Mouse (Mus musculus): ENCODE data around the gene Rpl36a. TPM values are rescaled to one million over a fixed set of nuclear protein-coding genes. Genes with fewer than 3 reads are reported as not detected.

The Rpl36a gene
- total and polyA plus RNA-seq, 3 experiments, result 151 to 2,840 (median 621) TPM

DNA sequence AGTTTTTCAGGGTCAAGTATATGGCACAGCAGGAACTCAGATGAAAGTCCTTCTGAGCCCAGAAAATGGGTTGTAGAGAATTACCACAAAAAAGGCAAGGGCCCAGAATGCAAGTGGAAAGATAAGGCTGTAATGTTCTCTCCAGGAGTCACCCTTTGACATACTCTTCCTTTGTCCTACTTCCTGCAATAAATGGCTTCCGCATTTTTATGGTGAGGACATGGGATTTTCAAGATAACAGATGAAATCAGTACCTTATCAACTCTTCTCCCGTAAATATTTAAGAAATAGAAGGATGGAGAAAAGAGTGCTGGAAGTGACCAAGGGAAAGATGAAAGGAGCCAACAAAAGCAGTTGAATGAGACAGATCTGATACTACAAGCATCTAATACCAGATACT, 42.7 kb downstream of the Rpl36a start:
- DNase-seq (ENCODE audit: low spot score) (no peak), ATAC-seq (ENCODE audit: extremely low read depth, insufficient number of reproducible peaks, low FRiP score, poor library complexity, severe bottlenecking) (no peak)
- no peaks in the 10 kb centered on the region for H3K4me1 ChIP-seq (ENCODE audit: insufficient read depth, low read depth, low read length)
- no peak overlapping the region for H3K4me3 ChIP-seq (ENCODE audit: low read depth, low read length)
- TF ChIP-seq GATA1 (IDR thresholded peaks at IDR 0.05; ENCODE audit: borderline replicate concordance, low read length) (no peak), GATA2 (IDR thresholded peaks at IDR 0.05; ENCODE audit: borderline replicate concordance, low read depth, low read length) (no peak), TAL1 (conservative IDR thresholded peaks at IDR 0.05; ENCODE audit: low read depth, low read length) (no peak), POLR2AphosphoS5 (IDR thresholded peaks at IDR 0.05; ENCODE audit: insufficient replicate concordance, low read depth, low read length) (no peak), CTCF (IDR thresholded peaks at IDR 0.05; ENCODE audit: low read depth, low read length) (no peak)
- H3K36me3 ChIP-seq (replicated peaks), result no peaks in the 10 kb centered on the region
- no peaks in the 10 kb centered on the region for H3K9me3 ChIP-seq (replicated peaks)
- no peaks in the 10 kb centered on the region for H3K27me3 ChIP-seq (ENCODE audit: insufficient read depth, low read length)

DNA sequence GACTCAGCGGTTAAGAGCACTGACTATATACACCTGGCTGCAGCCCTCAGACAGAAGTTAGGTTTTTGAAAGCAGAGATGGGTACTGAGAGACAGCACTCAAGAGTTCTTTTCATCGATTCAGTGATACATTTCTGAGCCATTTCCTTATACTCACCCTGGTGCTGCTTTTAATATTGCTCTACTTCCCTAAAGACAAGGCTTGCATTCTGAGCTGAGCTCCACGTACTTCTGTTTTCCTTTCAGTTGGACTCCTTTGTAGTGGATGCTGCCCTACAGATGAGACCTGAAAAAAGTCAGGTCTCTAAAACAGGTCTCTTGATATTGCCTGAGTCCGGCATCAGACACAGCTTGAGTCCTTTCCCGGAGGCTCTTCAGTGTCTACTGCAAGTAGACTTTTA, 47.3 kb downstream of the Rpl36a start:
- no peak for ATAC-seq (ENCODE audit: extremely low read depth, insufficient number of reproducible peaks, low FRiP score, poor library complexity, severe bottlenecking)

DNA sequence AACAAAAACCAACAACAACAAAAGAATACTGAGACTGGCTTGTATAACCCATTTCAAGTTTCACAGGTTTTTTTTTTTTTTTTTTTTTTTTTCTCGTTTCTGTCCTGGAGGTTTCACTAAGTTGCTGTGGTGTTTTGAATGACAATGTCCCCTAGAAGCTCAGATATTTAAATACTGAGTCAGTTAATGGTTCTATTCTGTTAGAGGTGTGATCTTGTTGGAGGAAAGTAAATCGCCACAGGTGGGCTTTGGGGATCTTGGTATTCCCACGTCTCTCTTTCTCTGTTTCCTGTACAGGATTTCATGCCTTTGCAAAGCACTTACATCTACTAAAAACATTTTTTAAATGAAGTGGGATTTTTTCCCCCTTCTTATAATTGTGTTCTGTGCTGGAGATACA, 49.7 kb downstream of the Rpl36a start:
- H3K4me3 ChIP-seq (ENCODE audit: low read depth, low read length), result no peak overlapping the region
- H3K4me1 ChIP-seq (ENCODE audit: insufficient read depth, low read depth, low read length), result no peaks in the 10 kb centered on the region
- TF ChIP-seq GATA1 (IDR thresholded peaks at IDR 0.05; ENCODE audit: borderline replicate concordance, low read length), result no peak
- TF ChIP-seq CTCF (IDR thresholded peaks at IDR 0.05; ENCODE audit: low read depth, low read length), result no peak
- TF ChIP-seq POLR2AphosphoS5 (IDR thresholded peaks at IDR 0.05; ENCODE audit: insufficient replicate concordance, low read depth, low read length), result no peak
- TF ChIP-seq TAL1 (conservative IDR thresholded peaks at IDR 0.05; ENCODE audit: low read depth, low read length), result no peak
- no peak for TF ChIP-seq GATA2 (IDR thresholded peaks at IDR 0.05; ENCODE audit: borderline replicate concordance, low read depth, low read length)
- no peak for ATAC-seq (ENCODE audit: extremely low read depth, insufficient number of reproducible peaks, low FRiP score, poor library complexity, severe bottlenecking)
- no peak for DNase-seq (ENCODE audit: low spot score)
- H3K36me3 ChIP-seq (replicated peaks), result no peaks in the 10 kb centered on the region
- no peaks in the 10 kb centered on the region for H3K9me3 ChIP-seq (replicated peaks)
- no peaks in the 10 kb centered on the region for H3K27me3 ChIP-seq (ENCODE audit: insufficient read depth, low read length)

More for the DNA sequence above, 47.3 kb downstream of the Rpl36a start:
- TF ChIP-seq GATA1 (IDR thresholded peaks at IDR 0.05; ENCODE audit: borderline replicate concordance, low read length) (no peak), POLR2AphosphoS5 (IDR thresholded peaks at IDR 0.05; ENCODE audit: insufficient replicate concordance, low read depth, low read length) (no peak), TAL1 (conservative IDR thresholded peaks at IDR 0.05; ENCODE audit: low read depth, low read length) (no peak), GATA2 (IDR thresholded peaks at IDR 0.05; ENCODE audit: borderline replicate concordance, low read depth, low read length) (no peak), CTCF (IDR thresholded peaks at IDR 0.05; ENCODE audit: low read depth, low read length) (no peak)
- H3K9me3 ChIP-seq (replicated peaks), result no peaks in the 10 kb centered on the region
- no peaks in the 10 kb centered on the region for H3K4me1 ChIP-seq (ENCODE audit: insufficient read depth, low read depth, low read length)
- no peaks in the 10 kb centered on the region for H3K36me3 ChIP-seq (replicated peaks)
- H3K27me3 ChIP-seq (ENCODE audit: insufficient read depth, low read length), result no peaks in the 10 kb centered on the region
- no peak for DNase-seq (ENCODE audit: low spot score)
- H3K4me3 ChIP-seq (ENCODE audit: low read depth, low read length), result no peak overlapping the region

DNA sequence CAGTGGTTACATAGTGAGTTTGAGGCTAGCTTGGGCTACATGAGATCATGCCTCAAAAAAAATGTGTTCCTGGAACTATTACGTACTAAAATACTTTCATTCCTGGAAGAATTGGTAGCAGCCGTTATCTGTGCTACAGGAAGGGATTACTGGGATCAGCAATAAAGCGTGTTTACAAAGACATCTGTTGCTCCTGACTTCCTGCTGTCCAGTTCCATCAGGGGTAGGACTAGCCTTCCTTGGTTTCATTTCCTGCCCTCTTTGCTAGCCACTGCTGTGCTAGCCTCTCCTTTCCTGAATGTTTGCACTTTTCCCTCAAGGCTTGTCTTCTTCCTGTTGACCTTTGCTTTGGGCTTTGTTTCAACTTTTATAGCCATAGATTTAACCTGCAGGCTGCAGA, 50.4 kb downstream of the Rpl36a start:
- no peaks in the 10 kb centered on the region for H3K9me3 ChIP-seq (replicated peaks)
- no peaks in the 10 kb centered on the region for H3K4me1 ChIP-seq (ENCODE audit: insufficient read depth, low read depth, low read length)
- TF ChIP-seq CTCF (IDR thresholded peaks at IDR 0.05; ENCODE audit: low read depth, low read length), result no peak
- TF ChIP-seq GATA1 (IDR thresholded peaks at IDR 0.05; ENCODE audit: borderline replicate concordance, low read length), result no peak
- TF ChIP-seq POLR2AphosphoS5 (IDR thresholded peaks at IDR 0.05; ENCODE audit: insufficient replicate concordance, low read depth, low read length), result no peak
- TF ChIP-seq GATA2 (IDR thresholded peaks at IDR 0.05; ENCODE audit: borderline replicate concordance, low read depth, low read length), result no peak
- no peak for TF ChIP-seq TAL1 (conservative IDR thresholded peaks at IDR 0.05; ENCODE audit: low read depth, low read length)
- H3K36me3 ChIP-seq (replicated peaks), result no peaks in the 10 kb centered on the region
- no peak overlapping the region for H3K4me3 ChIP-seq (ENCODE audit: low read depth, low read length)
- H3K27me3 ChIP-seq (ENCODE audit: insufficient read depth, low read length), result no peaks in the 10 kb centered on the region
- ATAC-seq (ENCODE audit: extremely low read depth, insufficient number of reproducible peaks, low FRiP score, poor library complexity, severe bottlenecking) (no peak; the same call in 1 of the 2 replicates), DNase-seq (ENCODE audit: low spot score) (no peak)

Other genes starting within 250 kb of the Rpl36a start
- gene Drp2, start 181.1 kb upstream of the Rpl36a start, total RNA-seq (2014; fragmentation: Nextera tagmentation), result 0.44 and 0.98 TPM in 2 replicates
- gene Drp2, start 181.1 kb upstream of the Rpl36a start, total RNA-seq (2017), result 0.22 and 0.29 TPM in 2 replicates
- gene Drp2, start 181.1 kb upstream of the Rpl36a start, polyA plus RNA-seq (2012), result 0.03 and 0.04 TPM in 2 replicates
- not detected in 2 replicates for gene Taf7l, start 109.2 kb upstream of the Rpl36a start, total RNA-seq (2014; fragmentation: Nextera tagmentation)
- gene Taf7l, start 109.2 kb upstream of the Rpl36a start, total RNA-seq (2017), result not detected in 2 replicates
- gene Taf7l, start 109.2 kb upstream of the Rpl36a start, polyA plus RNA-seq (2012), result not detected in 2 replicates
- gene Timm8a1, start 43.8 kb upstream of the Rpl36a start, total RNA-seq (2014; fragmentation: Nextera tagmentation), result 28.7 and 31.9 TPM in 2 replicates
- gene Timm8a1, start 43.8 kb upstream of the Rpl36a start, total RNA-seq (2017), result 176 and 206 TPM in 2 replicates
- gene Timm8a1, start 43.8 kb upstream of the Rpl36a start, polyA plus RNA-seq (2012), result 4.8 and 6.5 TPM in 2 replicates
- 46.2 and 48.8 TPM in 2 replicates for gene Btk, start 2.1 kb upstream of the Rpl36a start, total RNA-seq (2014; fragmentation: Nextera tagmentation)
- 43.5 and 62.8 TPM in 2 replicates for gene Btk, start 2.1 kb upstream of the Rpl36a start, total RNA-seq (2017)
- 4.9 and 10.9 TPM in 2 replicates for gene Btk, start 2.1 kb upstream of the Rpl36a start, polyA plus RNA-seq (2012)
- 10.7 and 11.7 TPM in 2 replicates for gene Gla, start 15.5 kb downstream of the Rpl36a start, total RNA-seq (2014; fragmentation: Nextera tagmentation)
- 12.8 and 16.0 TPM in 2 replicates for gene Gla, start 15.5 kb downstream of the Rpl36a start, total RNA-seq (2017)
- gene Gla, start 15.5 kb downstream of the Rpl36a start, polyA plus RNA-seq (2012), result 0.24 and 0.34 TPM in 2 replicates
- gene Hnrnph2, start 15.5 kb downstream of the Rpl36a start, total RNA-seq (2014; fragmentation: Nextera tagmentation), result 73.1 and 89.1 TPM in 2 replicates
- gene Hnrnph2, start 15.5 kb downstream of the Rpl36a start, total RNA-seq (2017), result 180 and 195 TPM in 2 replicates
- gene Hnrnph2, start 15.5 kb downstream of the Rpl36a start, polyA plus RNA-seq (2012), result 13.1 and 21.1 TPM in 2 replicates
- 1.6 and 1.7 TPM in 2 replicates for gene Armcx4, start 100.9 kb downstream of the Rpl36a start, total RNA-seq (2014; fragmentation: Nextera tagmentation)
- 0.35 and 0.44 TPM in 2 replicates for gene Armcx4, start 100.9 kb downstream of the Rpl36a start, total RNA-seq (2017)
- gene Armcx4, start 100.9 kb downstream of the Rpl36a start, polyA plus RNA-seq (2012), result 0.48 and 0.53 TPM in 2 replicates
- gene Armcx1, start 132.3 kb downstream of the Rpl36a start, total RNA-seq (2014; fragmentation: Nextera tagmentation), result 21.6 and 25.4 TPM in 2 replicates
- 55.5 and 56.3 TPM in 2 replicates for gene Armcx1, start 132.3 kb downstream of the Rpl36a start, total RNA-seq (2017)
- 3.8 and 5.0 TPM in 2 replicates for gene Armcx1, start 132.3 kb downstream of the Rpl36a start, polyA plus RNA-seq (2012)
- 5.2 and 9.3 TPM in 2 replicates for gene Armcx6, start 165.8 kb downstream of the Rpl36a start, total RNA-seq (2014; fragmentation: Nextera tagmentation)
- gene Armcx6, start 165.8 kb downstream of the Rpl36a start, total RNA-seq (2017), result 9.4 and 10.4 TPM in 2 replicates
- gene Armcx6, start 165.8 kb downstream of the Rpl36a start, polyA plus RNA-seq (2012), result 2.3 and 2.8 TPM in 2 replicates
- 31.1 and 36.3 TPM in 2 replicates for gene Armcx3, start 170.9 kb downstream of the Rpl36a start, total RNA-seq (2014; fragmentation: Nextera tagmentation)
- 30.4 and 31.2 TPM in 2 replicates for gene Armcx3, start 170.9 kb downstream of the Rpl36a start, total RNA-seq (2017)
- 1.2 and 2.4 TPM in 2 replicates for gene Armcx3, start 170.9 kb downstream of the Rpl36a start, polyA plus RNA-seq (2012)
- gene Armcx2, start 223.6 kb downstream of the Rpl36a start, total RNA-seq (2014; fragmentation: Nextera tagmentation), result 22.9 and 26.6 TPM in 2 replicates
- gene Armcx2, start 223.6 kb downstream of the Rpl36a start, total RNA-seq (2017), result 7.3 and 8.4 TPM in 2 replicates
- 11.6 and 17.6 TPM in 2 replicates for gene Armcx2, start 223.6 kb downstream of the Rpl36a start, polyA plus RNA-seq (2012)

All from G1E (cell line).